Mouse (Mus musculus): ENCODE results near the gene Dock1. TPM values are rescaled to one million over a fixed set of nuclear protein-coding genes. Genes with fewer than 3 reads are reported as not detected.

The Dock1 gene
- polyA plus RNA-seq, 1 experiment = 54.8 TPM

- H3K36me3 ChIP-seq (ENCODE audit: control insufficient read depth, insufficient read depth, low read length, poor library complexity, severe bottlenecking) = no peaks in the 10 kb centered on the region
- no peak overlapping the region for H3K4me3 ChIP-seq (ENCODE audit: low read depth, low read length)
- no peak overlapping the region for H3K9ac ChIP-seq (ENCODE audit: low read depth, poor library complexity, severe bottlenecking)
- TF ChIP-seq CTCF (IDR thresholded peaks at IDR 0.05; ENCODE audit: low read depth, low read length) (no peak), POLR2A (IDR thresholded peaks at IDR 0.05; ENCODE audit: insufficient read depth, low read length) (no peak)
- peaks cover 29% of the 10 kb centered on the region for H3K4me1 ChIP-seq (ENCODE audit: control insufficient read depth, insufficient read depth, low read length)
- no peaks in the 10 kb centered on the region for H3K9me3 ChIP-seq (replicated peaks; ENCODE audit: control insufficient read depth, insufficient read depth, low read length, poor library complexity, severe bottlenecking)
- H3K27me3 ChIP-seq (ENCODE audit: control insufficient read depth, insufficient read depth, low read length, poor library complexity, severe bottlenecking) = no peaks in the 10 kb centered on the region
- H3K27ac ChIP-seq (ENCODE audit: insufficient read depth, low read length) = no peak overlapping the region
Observed at GRCm38 (mm10) chr7:134698246-134698645, 27.8 kb downstream of the Dock1 start.

DNA sequence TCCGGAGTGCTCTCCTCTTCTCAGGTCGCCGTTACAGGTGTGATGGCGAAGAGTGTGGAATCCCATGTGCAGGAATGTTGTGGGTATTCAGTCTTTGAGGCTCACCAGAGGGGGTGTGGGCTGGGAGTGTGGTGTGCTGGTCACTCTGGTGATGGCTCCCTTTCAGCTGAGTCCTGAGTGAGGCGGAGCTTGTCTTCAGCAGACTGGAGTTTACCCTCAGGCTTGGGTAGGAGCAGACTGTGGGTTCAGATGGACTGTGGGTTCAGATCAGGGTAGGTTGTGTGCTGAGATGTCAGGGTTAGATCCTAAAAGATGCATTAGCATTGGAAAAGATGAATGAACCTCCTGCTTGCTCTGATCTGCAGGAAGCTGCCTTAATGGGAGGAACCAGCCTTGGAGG is 29.5 kb downstream of the Dock1 start:
- no peak overlapping the region for H3K9ac ChIP-seq (ENCODE audit: low read depth, poor library complexity, severe bottlenecking)
- H3K4me1 ChIP-seq (ENCODE audit: control insufficient read depth, insufficient read depth, low read length) = peaks cover 26% of the 10 kb centered on the region
- no peaks in the 10 kb centered on the region for H3K9me3 ChIP-seq (replicated peaks; ENCODE audit: control insufficient read depth, insufficient read depth, low read length, poor library complexity, severe bottlenecking)
- TF ChIP-seq EP300 (IDR thresholded peaks at IDR 0.05; ENCODE audit: insufficient read depth, low read depth, low read length) (peak; percentile 67; the same call in 1 of the 2 replicates), POLR2A (IDR thresholded peaks at IDR 0.05; ENCODE audit: insufficient read depth, low read length) (no peak)
- no peaks in the 10 kb centered on the region for H3K27me3 ChIP-seq (ENCODE audit: control insufficient read depth, insufficient read depth, low read length, poor library complexity, severe bottlenecking)
- H3K4me3 ChIP-seq (ENCODE audit: low read depth, low read length) = no peak overlapping the region
- H3K36me3 ChIP-seq (ENCODE audit: control insufficient read depth, insufficient read depth, low read length, poor library complexity, severe bottlenecking) = no peaks in the 10 kb centered on the region
- peak overlapping the region; percentile 43 for H3K27ac ChIP-seq (ENCODE audit: insufficient read depth, low read length)

- Histone ChIP-seq H3K36me3 (ENCODE audit: control insufficient read depth, insufficient read depth, low read length, poor library complexity, severe bottlenecking) (no peaks in the 10 kb centered on the region), H3K9me3 (replicated peaks; ENCODE audit: control insufficient read depth, insufficient read depth, low read length, poor library complexity, severe bottlenecking) (no peaks in the 10 kb centered on the region)
- no peak for TF ChIP-seq CTCF (IDR thresholded peaks at IDR 0.05; ENCODE audit: low read depth, low read length)
- no peak for TF ChIP-seq EP300 (IDR thresholded peaks at IDR 0.05; ENCODE audit: insufficient read depth, low read depth, low read length)
- TF ChIP-seq POLR2A (IDR thresholded peaks at IDR 0.05; ENCODE audit: insufficient read depth, low read length) = no peak
Observed at GRCm38 (mm10) chr7:134702481-134702880, 32.0 kb downstream of the Dock1 start.

DNA sequence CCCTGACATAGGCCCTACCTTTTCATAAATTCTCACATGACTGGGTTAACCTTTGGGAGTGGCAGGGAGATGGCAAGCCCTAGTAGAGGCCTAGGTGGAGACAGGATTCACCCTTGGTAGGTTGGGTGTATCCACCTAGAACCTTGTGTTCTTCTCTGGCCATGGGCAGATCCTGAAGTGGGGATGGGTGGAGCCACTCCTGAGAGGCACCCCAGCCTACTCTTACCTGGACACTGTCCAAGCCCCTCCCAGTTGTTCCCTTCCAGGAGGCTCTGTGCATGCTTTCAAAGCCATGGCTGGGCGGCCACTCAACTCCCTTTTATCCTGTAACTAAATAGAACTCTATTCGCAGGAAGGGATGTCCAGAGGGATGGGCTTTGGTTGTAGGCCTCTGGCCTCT is 33.2 kb downstream of the Dock1 start:
- no peaks in the 10 kb centered on the region for H3K27me3 ChIP-seq (ENCODE audit: control insufficient read depth, insufficient read depth, low read length, poor library complexity, severe bottlenecking)
- no peak overlapping the region for H3K27ac ChIP-seq (ENCODE audit: insufficient read depth, low read length)
- no peak for TF ChIP-seq CTCF (IDR thresholded peaks at IDR 0.05; ENCODE audit: low read depth, low read length)
- TF ChIP-seq POLR2A (IDR thresholded peaks at IDR 0.05; ENCODE audit: insufficient read depth, low read length) = no peak
- no peak for TF ChIP-seq EP300 (IDR thresholded peaks at IDR 0.05; ENCODE audit: insufficient read depth, low read depth, low read length)

More at GRCm38 (mm10) chr7:134702481-134702880, 32.0 kb downstream of the Dock1 start:
- H3K27ac ChIP-seq (ENCODE audit: insufficient read depth, low read length) = no peak overlapping the region
- H3K27me3 ChIP-seq (ENCODE audit: control insufficient read depth, insufficient read depth, low read length, poor library complexity, severe bottlenecking) = no peaks in the 10 kb centered on the region
- no peak overlapping the region for H3K4me3 ChIP-seq (ENCODE audit: low read depth, low read length)
- peaks cover 20% of the 10 kb centered on the region for H3K4me1 ChIP-seq (ENCODE audit: control insufficient read depth, insufficient read depth, low read length)
- H3K9ac ChIP-seq (ENCODE audit: low read depth, poor library complexity, severe bottlenecking) = no peak overlapping the region

GRCm38 (mm10) chr7:134709226-134709853 is 38.9 kb downstream of the Dock1 start:
- no peak for TF ChIP-seq POLR2A (IDR thresholded peaks at IDR 0.05; ENCODE audit: insufficient read depth, low read length)
- TF ChIP-seq EP300 (IDR thresholded peaks at IDR 0.05; ENCODE audit: insufficient read depth, low read depth, low read length) = no peak

More for the DNA sequence above, 33.2 kb downstream of the Dock1 start:
- peaks cover 16% of the 10 kb centered on the region for H3K4me1 ChIP-seq (ENCODE audit: control insufficient read depth, insufficient read depth, low read length)
- no peaks in the 10 kb centered on the region for H3K36me3 ChIP-seq (ENCODE audit: control insufficient read depth, insufficient read depth, low read length, poor library complexity, severe bottlenecking)
- H3K9me3 ChIP-seq (replicated peaks; ENCODE audit: control insufficient read depth, insufficient read depth, low read length, poor library complexity, severe bottlenecking) = no peaks in the 10 kb centered on the region
- no peak overlapping the region for H3K9ac ChIP-seq (ENCODE audit: low read depth, poor library complexity, severe bottlenecking)
- H3K4me3 ChIP-seq (ENCODE audit: low read depth, low read length) = no peak overlapping the region

DNA sequence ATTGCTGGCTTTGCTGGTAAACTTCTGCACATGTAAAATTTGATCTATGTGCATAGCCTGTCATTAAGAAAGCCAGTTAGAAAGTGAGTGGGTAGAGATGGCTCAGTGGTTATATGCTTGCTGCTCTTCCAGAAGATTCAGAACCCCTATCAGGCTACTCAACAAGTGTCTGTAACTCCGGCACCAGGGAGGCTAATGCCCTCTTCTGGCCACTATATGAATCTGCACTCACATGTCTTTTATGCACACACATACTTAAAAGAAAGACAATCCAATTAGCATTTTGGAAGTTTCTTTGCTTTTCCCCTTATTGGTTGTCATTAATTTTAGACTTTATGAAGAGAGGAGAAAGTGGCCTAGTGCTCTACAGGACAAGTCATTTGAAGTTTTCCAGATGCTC is 41.1 kb downstream of the Dock1 start:
- Histone ChIP-seq H3K4me3 (ENCODE audit: low read depth, low read length) (no peak overlapping the region), H3K27me3 (ENCODE audit: control insufficient read depth, insufficient read depth, low read length, poor library complexity, severe bottlenecking) (no peaks in the 10 kb centered on the region), H3K27ac (ENCODE audit: insufficient read depth, low read length) (no peak overlapping the region), H3K9ac (ENCODE audit: low read depth, poor library complexity, severe bottlenecking) (no peak overlapping the region), H3K9me3 (replicated peaks; ENCODE audit: control insufficient read depth, insufficient read depth, low read length, poor library complexity, severe bottlenecking) (no peaks in the 10 kb centered on the region), H3K4me1 (ENCODE audit: control insufficient read depth, insufficient read depth, low read length) (peaks cover 3% of the 10 kb centered on the region), H3K36me3 (ENCODE audit: control insufficient read depth, insufficient read depth, low read length, poor library complexity, severe bottlenecking) (no peaks in the 10 kb centered on the region)
- TF ChIP-seq CTCF (IDR thresholded peaks at IDR 0.05; ENCODE audit: low read depth, low read length) (no peak), EP300 (IDR thresholded peaks at IDR 0.05; ENCODE audit: insufficient read depth, low read depth, low read length) (no peak), POLR2A (IDR thresholded peaks at IDR 0.05; ENCODE audit: insufficient read depth, low read length) (no peak)

More at GRCm38 (mm10) chr7:134709226-134709853, 38.9 kb downstream of the Dock1 start:
- Histone ChIP-seq H3K9ac (ENCODE audit: low read depth, poor library complexity, severe bottlenecking) (no peak overlapping the region), H3K36me3 (ENCODE audit: control insufficient read depth, insufficient read depth, low read length, poor library complexity, severe bottlenecking) (no peaks in the 10 kb centered on the region), H3K4me3 (ENCODE audit: low read depth, low read length) (no peak overlapping the region), H3K27ac (ENCODE audit: insufficient read depth, low read length) (no peak overlapping the region), H3K4me1 (ENCODE audit: control insufficient read depth, insufficient read depth, low read length) (peaks cover 3% of the 10 kb centered on the region), H3K9me3 (replicated peaks; ENCODE audit: control insufficient read depth, insufficient read depth, low read length, poor library complexity, severe bottlenecking) (no peaks in the 10 kb centered on the region), H3K27me3 (ENCODE audit: control insufficient read depth, insufficient read depth, low read length, poor library complexity, severe bottlenecking) (no peaks in the 10 kb centered on the region)
